Mouse (Mus musculus) embryonic facial prominence, embryonic 10.5 days (tissue): ENCODE measurements around the gene Cdca3. TPM values are rescaled to one million over a fixed set of nuclear protein-coding genes. Genes with fewer than 3 reads are reported as not detected.
"Not testable (repeated sequence)": the region's sequence is repeated elsewhere in the genome, so short reads cannot be mapped to it uniquely, and the experiment has no call there.

Experiments used
- DNase-seq: peaks from one replicate; pipeline ENCODE4 v3.0.0-alpha.2; 2017; ENCODE audit warnings: low spot score
- H3K27ac ChIP-seq: fragments of 300-500 bp; sonication (generic); replicated peaks from 2 replicates; pipeline ENCODE4 v1.5.1; 2016; ENCODE audit warnings: mild to moderate bottlenecking
- H3K27me3 ChIP-seq: fragments of 300-500 bp; sonication (generic); replicated peaks from 2 replicates; pipeline ENCODE4 v1.6.1; 2016; ENCODE audit warnings: low read depth, mild to moderate bottlenecking; ENCODE audit not compliant: poor library complexity, severe bottlenecking
- H3K36me3 ChIP-seq: fragments of 300-500 bp; sonication (generic); replicated peaks from 2 replicates; pipeline ENCODE4 v1.6.1; 2016; ENCODE audit warnings: mild to moderate bottlenecking, moderate library complexity
- H3K4me1 ChIP-seq: fragments of 300-500 bp; sonication (generic); 2 replicates; pipeline ENCODE4 v1.6.1; 2016
- H3K4me3 ChIP-seq: fragments of 300-500 bp; sonication (generic); 2 replicates; pipeline ENCODE4 v1.5.1; 2016; ENCODE audit warnings: mild to moderate bottlenecking, moderate library complexity
- H3K9me3 ChIP-seq: fragments of 300-500 bp; sonication (generic); 2 replicates; pipeline ENCODE4 v1.6.1; 2016; ENCODE audit warnings: mild to moderate bottlenecking
- WGBS: fragments of 180-500 bp; shearing (Covaris S2); methylation state at CpG from one replicate; pipeline ENCODE4 v1.1.7; 2016; 5-methylcytosine and 5-hydroxymethylcytosine counted together
- polyA plus RNA-seq: library from polyadenylated mRNA; unstranded; fragments of >200 nt; fragmentation: Nextera tagmentation; extraction: Ambion mirVana; gene quantifications from 2 replicates; pipeline ENCODE4 v1.2.1, GENCODE M21; 2016

The Cdca3 gene
- polyA plus RNA-seq, 1 experiment from 2014 or later = 225 TPM

GRCm38 (mm10) chr6:124810566-124811402 is 18.6 kb upstream of the Cdca3 start:
- WGBS = 85% methylated on average over 11 of the region's 11 CpGs
- not testable (repeated sequence) for DNase-seq, H3K27ac ChIP-seq

DNA sequence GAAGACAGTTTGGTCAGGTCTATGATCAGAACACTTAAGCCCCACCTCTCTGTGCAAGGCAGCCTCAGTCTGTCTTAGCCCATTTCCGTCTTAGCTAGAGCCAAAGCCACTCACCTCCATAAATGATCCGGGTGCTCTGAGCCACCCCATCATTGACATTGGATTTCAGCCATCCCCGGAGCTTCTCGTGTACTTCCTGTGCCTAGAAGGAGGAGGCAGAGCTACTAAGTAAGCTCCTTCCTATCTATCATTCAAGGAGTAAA is 18.0 kb upstream of the Cdca3 start:
- Histone ChIP-seq H3K9me3 (no peaks in the 10 kb centered on the region), H3K4me3 (no peak overlapping the region), H3K27ac (no peak overlapping the region), H3K27me3 (no peaks in the 10 kb centered on the region), H3K36me3 (peaks cover 50% of the 10 kb centered on the region), H3K4me1 (peaks cover 70% of the 10 kb centered on the region)
- no peak for DNase-seq
- WGBS = 96% methylated on average over 4 of the region's 4 CpGs

More at GRCm38 (mm10) chr6:124810566-124811402, 18.6 kb upstream of the Cdca3 start:
- Histone ChIP-seq H3K36me3 (peaks cover 45% of the 10 kb centered on the region), H3K4me3 (0 out of 2 replicates have a peak overlapping the region, but pooled peaks have one; percentile 66), H3K4me1 (peaks cover 75% of the 10 kb centered on the region)
- H3K27me3 ChIP-seq, H3K9me3 ChIP-seq: not testable (repeated sequence)

- Histone ChIP-seq H3K4me3 (peak overlapping the region; percentile 92), H3K4me1 (peaks cover 65% of the 10 kb centered on the region), H3K27me3 (no peaks in the 10 kb centered on the region), H3K36me3 (peaks cover 56% of the 10 kb centered on the region), H3K27ac (peak overlapping the region; percentile 98), H3K9me3 (no peaks in the 10 kb centered on the region)
- WGBS = 85% methylated on average over 24 of the region's 24 CpGs
- DNase-seq = no peak
Measured at GRCm38 (mm10) chr6:124811701-124812560, 17.4 kb upstream of the Cdca3 start.

- Histone ChIP-seq H3K9me3 (no peaks in the 10 kb centered on the region), H3K27ac (peak overlapping the region; percentile 98), H3K4me3 (peak overlapping the region; percentile 92), H3K4me1 (peaks cover 65% of the 10 kb centered on the region), H3K27me3 (no peaks in the 10 kb centered on the region), H3K36me3 (peaks cover 65% of the 10 kb centered on the region)
- WGBS = 26% methylated on average over 9 of the region's 9 CpGs
- no peak for DNase-seq
Measured at GRCm38 (mm10) chr6:124812848-124813247, 16.5 kb upstream of the Cdca3 start.

DNA sequence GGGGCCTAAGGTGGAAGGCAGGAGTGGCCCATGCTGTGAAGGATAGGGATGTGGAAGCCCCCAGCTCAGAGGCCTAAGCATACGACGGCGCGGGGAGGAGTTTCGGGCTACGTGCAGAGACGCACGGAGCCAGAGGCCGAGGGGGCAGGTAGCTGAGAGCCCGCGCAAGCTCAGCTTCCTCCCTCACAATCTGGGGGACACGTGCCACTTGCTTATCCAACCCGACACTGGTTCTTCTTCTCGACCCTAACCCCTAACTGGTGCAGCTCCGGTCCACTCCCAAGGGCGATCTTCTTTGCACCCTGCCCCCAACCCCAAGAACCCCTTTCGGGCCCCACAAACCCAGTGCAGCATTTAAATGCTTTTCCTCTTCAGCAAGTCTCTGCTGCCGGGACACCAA is 15.9 kb upstream of the Cdca3 start:
- WGBS = under 1% methylated on average over 18 of the region's 18 CpGs
- Histone ChIP-seq H3K4me3 (peak overlapping the region; percentile 92), H3K36me3 (peaks cover 72% of the 10 kb centered on the region)

DNA sequence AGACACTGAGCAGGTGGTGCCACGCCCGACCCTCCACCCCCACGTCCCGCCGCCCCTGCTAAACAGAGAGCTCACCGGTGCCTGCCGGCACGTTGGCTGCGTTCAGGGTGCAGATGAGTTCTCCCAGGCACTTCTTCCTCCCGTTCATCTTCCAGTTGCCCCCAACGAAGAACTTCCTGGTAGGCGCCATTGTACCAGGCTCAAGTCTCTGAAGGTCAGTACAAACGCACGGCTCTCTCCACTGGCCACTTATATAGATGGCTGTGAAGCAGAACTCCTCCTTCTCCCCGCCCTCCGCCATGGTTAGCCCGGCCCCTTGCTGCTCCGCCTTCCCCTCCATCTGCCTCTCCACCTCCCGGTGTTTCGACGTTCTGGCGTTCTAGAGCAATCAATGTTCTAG is 15.4 kb upstream of the Cdca3 start, which contains the start of gene Tpi1:
TSS of gene Tpi1 (minus strand) at position 364 of the 400 bp plus-strand sequence.
- Histone ChIP-seq H3K4me1 (peaks cover 54% of the 10 kb centered on the region), H3K27ac (peak within 1 kb of the TSS; percentile 98), H3K27me3 (no peaks in the 10 kb centered on the region), H3K4me3 (peak within 1 kb of the TSS; percentile 92), H3K36me3 (peaks cover 76% of the 10 kb centered on the region), H3K9me3 (no peaks in the 10 kb centered on the region)
- WGBS = under 1% methylated on average over 22 of the region's 22 CpGs
- peak; percentile 92 for DNase-seq

More for the DNA sequence above, 15.9 kb upstream of the Cdca3 start:
- peak overlapping the region; percentile 98 for H3K27ac ChIP-seq
- H3K4me1 ChIP-seq = peaks cover 58% of the 10 kb centered on the region
- no peaks in the 10 kb centered on the region for H3K27me3 ChIP-seq
- peak; percentile 87 for DNase-seq
- no peaks in the 10 kb centered on the region for H3K9me3 ChIP-seq

- H3K27me3 ChIP-seq = no peaks in the 10 kb centered on the region
- H3K4me1 ChIP-seq = peaks cover 49% of the 10 kb centered on the region
- DNase-seq = no peak
- peaks cover 81% of the 10 kb centered on the region for H3K36me3 ChIP-seq
- H3K27ac ChIP-seq = peak overlapping the region; percentile 98
- H3K9me3 ChIP-seq = no peaks in the 10 kb centered on the region
- peak overlapping the region; percentile 92 for H3K4me3 ChIP-seq
- 49% methylated on average over 8 of the region's 8 CpGs for WGBS
Measured at GRCm38 (mm10) chr6:124814448-124814847, 14.9 kb upstream of the Cdca3 start.

DNA sequence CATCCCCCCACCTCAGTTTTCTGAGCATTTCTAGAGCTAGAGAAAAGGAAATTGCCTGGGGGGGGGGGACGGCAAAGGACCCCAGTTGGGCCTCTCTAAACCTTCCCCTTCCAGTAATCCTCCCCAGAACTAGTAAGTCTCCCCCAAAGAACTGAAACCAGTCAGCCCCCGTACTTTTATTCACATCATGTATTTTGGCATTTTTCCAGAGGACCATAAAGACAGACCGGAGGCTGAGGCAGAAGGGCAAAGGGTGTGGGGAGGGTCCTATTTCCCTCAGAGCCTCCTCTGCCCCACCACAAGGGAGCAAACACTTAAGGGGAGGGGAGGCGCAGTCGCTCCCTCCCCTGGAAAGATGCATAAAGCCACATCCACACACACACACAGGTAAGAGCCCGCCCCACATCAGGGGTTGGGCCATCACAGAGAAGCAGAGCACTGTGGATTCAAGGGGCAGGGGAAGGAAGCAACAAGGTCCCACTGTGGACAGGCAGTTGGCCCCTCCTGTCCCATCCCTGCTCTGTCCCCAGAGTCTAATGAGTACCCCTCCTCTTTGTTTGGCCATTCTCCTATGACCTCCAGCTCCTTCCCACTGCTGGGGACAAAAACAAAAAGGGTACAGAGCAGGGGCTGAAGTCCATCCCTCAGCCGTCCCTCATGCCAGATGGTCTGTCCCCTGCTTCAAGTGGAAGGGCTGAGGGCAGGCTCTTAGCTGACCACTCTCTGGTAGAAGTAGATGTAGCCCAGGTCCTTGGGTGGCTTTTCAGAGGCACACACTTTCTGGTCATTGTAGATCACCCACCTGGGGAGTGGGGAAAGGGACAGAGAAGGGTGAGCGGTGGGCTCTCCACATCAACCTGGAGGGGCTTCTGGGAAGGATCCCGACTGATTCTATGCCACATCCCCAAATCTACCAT is 14.2 kb upstream of the Cdca3 start:
- no peak overlapping the region for H3K27ac ChIP-seq
- no peak for DNase-seq
- H3K27me3 ChIP-seq = no peaks in the 10 kb centered on the region
- peaks cover 42% of the 10 kb centered on the region for H3K4me1 ChIP-seq
- no peaks in the 10 kb centered on the region for H3K9me3 ChIP-seq
- H3K36me3 ChIP-seq = peaks cover 83% of the 10 kb centered on the region
- 77% methylated on average over 9 of the region's 9 CpGs for WGBS
- peak overlapping the region; percentile 92; the same call in 1 of the 2 replicates for H3K4me3 ChIP-seq

GRCm38 (mm10) chr6:124816611-124817010 is 12.7 kb upstream of the Cdca3 start:
- H3K9me3 ChIP-seq = no peaks in the 10 kb centered on the region
- H3K27me3 ChIP-seq = no peaks in the 10 kb centered on the region
- H3K4me1 ChIP-seq = peaks cover 32% of the 10 kb centered on the region
- peaks cover 83% of the 10 kb centered on the region for H3K36me3 ChIP-seq
- WGBS = 93% methylated on average over 4 of the region's 4 CpGs
- no peak overlapping the region for H3K4me3 ChIP-seq
- H3K27ac ChIP-seq = no peak overlapping the region
- no peak for DNase-seq

DNA sequence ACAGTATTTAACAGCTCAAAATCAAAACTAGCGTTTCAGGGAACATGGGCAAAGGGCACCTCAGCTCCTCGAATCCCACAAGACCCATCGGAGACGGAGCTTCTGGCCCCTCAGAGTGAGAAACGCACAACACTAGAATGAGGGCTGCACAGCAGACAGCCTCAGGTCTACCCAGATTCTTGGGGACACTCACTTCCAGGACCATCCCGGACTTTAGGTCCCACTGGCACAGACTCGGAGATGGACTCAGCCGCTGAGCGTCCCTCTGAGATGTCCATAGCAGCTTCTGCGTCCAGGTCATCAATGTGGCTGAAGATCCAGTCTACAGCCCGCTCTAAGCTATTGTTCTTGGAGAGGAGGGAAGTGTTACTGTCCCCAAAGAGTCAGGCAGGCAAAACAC is 12.2 kb upstream of the Cdca3 start:
- no peak for DNase-seq
- peaks cover 83% of the 10 kb centered on the region for H3K36me3 ChIP-seq
- no peak overlapping the region for H3K4me3 ChIP-seq
- H3K27me3 ChIP-seq = no peaks in the 10 kb centered on the region
- H3K27ac ChIP-seq = no peak overlapping the region
- 93% methylated on average over 11 of the region's 11 CpGs for WGBS
- no peaks in the 10 kb centered on the region for H3K9me3 ChIP-seq
- H3K4me1 ChIP-seq = peaks cover 27% of the 10 kb centered on the region

DNA sequence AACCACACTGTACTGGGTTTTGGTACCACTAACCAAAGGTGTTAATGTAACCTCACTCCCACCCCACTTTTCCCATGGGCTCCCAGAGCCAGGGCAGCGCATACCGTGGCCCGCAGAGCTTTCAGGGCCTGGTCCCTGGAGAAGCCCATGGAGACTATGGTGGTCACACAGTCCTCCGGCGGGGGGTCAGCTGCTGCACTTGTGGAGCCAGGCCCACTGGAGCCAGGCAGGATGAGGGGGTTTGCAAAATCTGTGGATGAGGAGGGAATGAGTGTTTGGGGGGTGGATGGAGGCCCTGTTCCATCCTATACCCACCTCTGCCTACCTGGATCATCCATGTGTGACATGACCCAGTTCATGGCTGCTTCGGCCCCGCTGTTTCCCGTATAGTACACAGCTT is 11.8 kb upstream of the Cdca3 start:
- WGBS = 97% methylated on average over 8 of the region's 8 CpGs
- no peaks in the 10 kb centered on the region for H3K9me3 ChIP-seq
- peaks cover 23% of the 10 kb centered on the region for H3K4me1 ChIP-seq
- no peaks in the 10 kb centered on the region for H3K27me3 ChIP-seq
- DNase-seq = no peak
- H3K27ac ChIP-seq = no peak overlapping the region
- peaks cover 83% of the 10 kb centered on the region for H3K36me3 ChIP-seq
- no peak overlapping the region for H3K4me3 ChIP-seq

- WGBS = 95% methylated on average over 8 of the region's 8 CpGs
Measured at GRCm38 (mm10) chr6:124817971-124818370, 11.4 kb upstream of the Cdca3 start.

More at GRCm38 (mm10) chr6:124817971-124818370, 11.4 kb upstream of the Cdca3 start:
- Histone ChIP-seq H3K9me3 (no peaks in the 10 kb centered on the region), H3K36me3 (peaks cover 84% of the 10 kb centered on the region), H3K4me3 (no peak overlapping the region), H3K27ac (no peak overlapping the region), H3K27me3 (no peaks in the 10 kb centered on the region), H3K4me1 (peaks cover 19% of the 10 kb centered on the region)
- DNase-seq = no peak
